Mouse (Mus musculus) embryo, embryonic 10 days (tissue): ENCODE results near the gene Wipf1.

Source experiments
- DNase-seq: peaks from one replicate; pipeline ENCODE4 v3.0.0-alpha.2; 2015; ENCODE audit warnings: low spot score

The Wipf1 gene

DNA sequence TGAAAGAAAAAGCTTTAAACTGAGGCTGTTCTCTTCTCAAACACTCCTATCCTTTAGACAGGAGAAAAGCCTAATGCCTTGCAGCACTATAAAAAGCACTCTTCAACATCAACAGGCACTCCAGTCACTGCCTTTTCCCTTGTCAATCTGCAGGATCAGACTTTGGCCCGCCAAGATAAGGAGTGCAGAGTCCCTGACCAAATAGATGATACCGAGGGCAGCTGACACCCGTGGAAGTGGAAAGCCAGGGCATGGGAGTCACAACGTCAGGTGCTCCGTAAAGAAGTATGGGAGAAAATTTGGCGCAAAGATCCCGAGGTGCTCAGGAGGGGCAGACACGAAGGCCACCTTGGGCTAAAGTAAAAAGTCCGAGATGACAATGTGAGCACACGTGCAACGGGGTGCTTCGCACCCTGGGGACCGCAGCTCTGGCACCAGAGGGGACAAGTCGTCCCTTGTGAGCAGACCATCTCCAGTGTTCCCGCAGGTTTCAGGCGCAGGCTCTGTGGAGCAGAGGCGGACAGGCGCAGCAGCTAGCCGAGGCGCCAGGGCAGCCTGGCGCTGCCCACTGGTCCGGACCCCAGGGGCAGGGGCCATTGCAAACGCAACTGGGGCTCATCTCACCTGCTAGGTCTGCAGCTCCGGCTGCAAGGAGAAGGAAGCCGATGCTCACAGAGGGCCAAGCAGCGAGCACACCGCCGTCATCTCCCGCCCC, 143.7 kb downstream of the Wipf1 start:
- peak; percentile 11 for DNase-seq

DNA sequence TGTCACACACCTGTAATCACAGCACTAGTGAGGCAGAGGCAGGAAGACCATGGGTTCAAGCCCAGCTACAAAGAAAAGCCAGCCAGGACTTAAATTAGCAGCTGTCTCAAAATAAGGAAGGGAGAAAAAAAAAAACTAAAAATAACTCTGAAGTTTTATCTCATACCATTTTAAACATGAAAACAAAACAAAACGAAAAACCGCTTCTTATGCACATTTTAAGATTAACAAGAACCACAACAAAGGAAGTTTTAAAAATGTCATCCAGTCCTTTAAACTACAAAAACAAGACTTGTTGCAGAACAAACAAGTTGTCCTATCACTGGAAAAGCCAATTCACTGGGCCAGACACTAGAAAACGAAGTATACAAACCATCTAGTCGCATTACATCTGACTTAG, 144.4 kb downstream of the Wipf1 start:
- no peak for DNase-seq

DNA sequence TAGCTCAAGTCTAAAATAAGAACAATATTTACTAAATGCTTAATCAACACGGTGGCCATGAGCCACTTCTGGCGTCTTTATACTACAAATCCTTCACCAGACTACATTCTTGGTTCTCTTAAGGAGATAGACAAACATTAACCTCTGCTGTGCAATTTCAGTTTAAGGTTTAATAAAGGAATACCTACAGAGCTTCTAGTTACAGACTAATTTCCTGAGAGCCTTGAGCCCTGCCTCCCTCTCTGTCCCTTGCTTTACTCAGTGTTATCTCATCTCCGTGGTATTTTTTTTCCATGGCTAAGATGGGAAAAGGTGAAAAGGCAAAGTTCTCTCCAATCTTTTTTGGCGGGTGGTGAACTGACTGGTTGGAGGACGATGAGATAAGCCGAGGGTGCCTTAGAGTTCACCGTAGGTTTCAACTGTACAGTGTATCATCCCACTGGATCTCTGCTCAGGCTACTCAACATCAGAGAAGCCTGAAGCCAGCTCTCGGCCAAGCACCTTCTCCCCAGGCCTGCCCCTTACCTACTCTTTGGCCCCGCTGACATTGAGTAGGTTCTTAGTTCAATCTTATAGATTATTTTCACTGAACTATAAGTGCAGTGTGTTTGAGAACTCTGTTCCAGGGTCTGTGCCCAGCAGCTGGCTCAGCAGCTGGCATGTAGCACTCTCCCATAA, 149.1 kb downstream of the Wipf1 start:
- no peak for DNase-seq

DNA sequence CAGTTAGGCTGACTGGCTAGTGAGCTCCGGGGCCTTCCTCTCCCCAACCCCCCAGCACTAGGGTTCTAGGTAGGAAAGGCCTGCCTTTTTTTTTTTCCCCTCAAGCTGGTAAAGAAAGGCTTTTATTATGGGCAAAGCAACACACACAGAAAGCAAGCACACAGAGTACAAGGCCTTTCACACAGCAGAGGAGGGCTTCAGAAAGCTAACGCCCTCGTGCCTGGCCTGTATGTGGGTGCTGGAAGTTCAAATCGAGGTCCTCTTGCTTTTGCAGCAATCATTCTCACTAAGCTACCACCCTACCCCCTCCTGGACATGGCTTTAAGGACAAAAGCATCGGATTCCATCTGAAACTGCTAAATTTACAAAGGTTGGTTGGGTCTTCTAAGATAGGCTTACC, 149.9 kb downstream of the Wipf1 start:
- DNase-seq, result no peak
